Mouse (Mus musculus): ENCODE results near the gene Wasf3. TPM values are rescaled to one million over a fixed set of nuclear protein-coding genes. Genes with fewer than 3 reads are reported as not detected.
"Not testable (repeated sequence)": the region's sequence is repeated elsewhere in the genome, so short reads cannot be mapped to it uniquely, and the experiment has no call there.

Gene Wasf3
- polyA plus RNA-seq, 1 experiment from 2014 or later = 7.2 TPM

DNA sequence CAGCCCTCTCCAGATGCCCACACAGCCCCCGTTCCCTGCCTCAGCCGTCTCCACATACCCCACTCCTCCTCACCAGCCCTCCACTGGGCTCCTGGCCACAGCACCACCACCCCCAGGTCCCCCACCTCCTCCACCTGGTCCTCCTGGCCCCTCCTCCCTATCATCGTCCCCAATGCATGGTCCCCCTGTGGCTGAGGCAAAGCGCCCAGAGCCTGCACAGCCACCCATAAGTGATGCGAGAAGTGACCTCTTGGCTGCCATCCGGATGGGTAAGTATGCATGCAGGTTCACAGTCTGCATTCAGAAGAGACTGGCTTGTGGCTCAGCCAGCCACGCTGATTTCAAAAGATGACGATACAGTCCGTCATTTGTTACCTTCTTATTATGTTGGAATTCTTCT is 83.5 kb downstream of the Wasf3 start:
- no peaks in the 10 kb centered on the region for H3K4me1 ChIP-seq
- no peak overlapping the region for H3K9ac ChIP-seq
- no peak overlapping the region for H3K27ac ChIP-seq
- no peak overlapping the region for H3K4me3 ChIP-seq (replicated peaks)
- peaks cover 18% of the 10 kb centered on the region for H3K36me3 ChIP-seq (replicated peaks)
- H3K9me3 ChIP-seq = no peaks in the 10 kb centered on the region
- 0 out of 2 replicates have a peak, but pooled peaks have one; percentile 20 for ATAC-seq (ENCODE audit: low FRiP score)
- H3K4me2 ChIP-seq = no peak overlapping the region
- 93% methylated on average over 9 of the region's 9 CpGs for WGBS
- no peaks in the 10 kb centered on the region for H3K27me3 ChIP-seq

DNA sequence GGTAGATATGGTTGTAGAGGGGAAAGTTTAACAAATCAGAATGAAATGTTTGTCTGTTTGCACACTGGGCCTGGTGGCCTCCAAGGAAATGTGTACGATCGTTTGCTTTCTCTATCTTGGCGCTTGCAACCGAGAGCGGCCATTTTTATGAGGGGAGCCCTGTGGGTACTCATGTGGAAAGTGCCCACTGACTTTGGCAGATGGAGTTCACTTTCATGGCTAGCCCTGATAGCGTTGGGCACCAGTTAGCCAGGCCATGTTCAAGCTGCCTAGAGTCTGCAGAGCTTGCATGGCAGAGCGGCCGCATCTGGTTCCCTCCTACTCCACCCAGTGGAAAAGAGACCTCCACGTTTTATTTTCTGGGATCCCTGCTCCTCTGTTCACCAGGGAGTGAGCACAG is 86.0 kb downstream of the Wasf3 start:
- Histone ChIP-seq H3K27me3 (no peaks in the 10 kb centered on the region), H3K9ac (no peak overlapping the region), H3K36me3 (replicated peaks) (peaks cover 18% of the 10 kb centered on the region), H3K27ac (no peak overlapping the region), H3K4me2 (no peak overlapping the region), H3K9me3 (no peaks in the 10 kb centered on the region), H3K4me1 (no peaks in the 10 kb centered on the region), H3K4me3 (replicated peaks) (no peak overlapping the region)
- WGBS = 91% methylated on average over 9 of the region's 9 CpGs
- ATAC-seq (ENCODE audit: low FRiP score) = no peak

DNA sequence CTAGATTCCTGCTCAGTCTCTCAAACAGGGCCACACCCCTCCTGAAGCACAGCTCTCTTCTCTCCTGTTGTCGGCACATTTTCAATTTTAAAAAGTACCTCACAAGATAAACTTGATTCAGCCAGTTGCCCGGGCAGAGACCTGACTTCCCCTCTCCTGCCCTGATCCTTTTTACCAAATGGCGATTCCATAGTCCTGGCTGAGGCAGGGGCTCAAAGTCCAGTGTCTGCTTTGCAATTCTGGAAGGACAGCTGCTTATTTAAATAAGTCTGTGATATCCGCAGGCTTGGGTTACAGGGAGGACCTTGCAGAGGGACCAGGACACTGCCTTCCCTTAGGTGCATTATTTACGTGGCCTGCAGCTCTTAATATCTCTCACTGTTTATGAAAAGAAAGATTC is 86.5 kb downstream of the Wasf3 start:
- WGBS = 88% methylated on average over 5 of the region's 5 CpGs
- H3K36me3 ChIP-seq (replicated peaks) = peaks cover 18% of the 10 kb centered on the region
- no peak overlapping the region for H3K4me3 ChIP-seq (replicated peaks)
- no peak overlapping the region for H3K27ac ChIP-seq
- no peak overlapping the region for H3K4me2 ChIP-seq
- no peaks in the 10 kb centered on the region for H3K27me3 ChIP-seq
- H3K9me3 ChIP-seq = no peaks in the 10 kb centered on the region
- H3K9ac ChIP-seq = no peak overlapping the region
- no peak for ATAC-seq (ENCODE audit: low FRiP score)
- no peaks in the 10 kb centered on the region for H3K4me1 ChIP-seq

DNA sequence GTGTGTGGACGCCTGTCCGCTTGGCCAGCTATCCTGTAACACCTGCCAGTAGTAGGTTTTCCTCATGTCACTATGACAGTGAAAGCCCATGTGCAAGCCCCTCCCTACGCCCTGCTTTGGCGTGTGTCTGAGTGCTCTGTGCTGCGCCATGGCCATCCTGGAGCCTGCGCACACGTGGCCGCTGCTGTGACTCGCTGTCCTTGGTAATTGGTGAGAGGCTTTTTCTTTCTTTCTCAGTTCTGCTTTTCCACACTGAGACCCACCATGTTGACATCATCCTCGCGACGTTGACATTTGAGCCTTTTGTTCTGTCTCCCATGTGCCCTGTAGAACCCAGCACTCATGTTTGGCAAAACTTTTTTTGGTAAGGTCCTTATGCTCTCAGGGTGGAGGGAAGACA is 87.0 kb downstream of the Wasf3 start:
- H3K27ac ChIP-seq = no peak overlapping the region
- 91% methylated on average over 12 of the region's 12 CpGs for WGBS
- H3K4me1 ChIP-seq = no peaks in the 10 kb centered on the region
- H3K9me3 ChIP-seq = no peaks in the 10 kb centered on the region
- no peak overlapping the region for H3K4me3 ChIP-seq (replicated peaks)
- H3K4me2 ChIP-seq = no peak overlapping the region
- no peak for ATAC-seq (ENCODE audit: low FRiP score)
- H3K36me3 ChIP-seq (replicated peaks) = peaks cover 18% of the 10 kb centered on the region
- no peaks in the 10 kb centered on the region for H3K27me3 ChIP-seq
- no peak overlapping the region for H3K9ac ChIP-seq

DNA sequence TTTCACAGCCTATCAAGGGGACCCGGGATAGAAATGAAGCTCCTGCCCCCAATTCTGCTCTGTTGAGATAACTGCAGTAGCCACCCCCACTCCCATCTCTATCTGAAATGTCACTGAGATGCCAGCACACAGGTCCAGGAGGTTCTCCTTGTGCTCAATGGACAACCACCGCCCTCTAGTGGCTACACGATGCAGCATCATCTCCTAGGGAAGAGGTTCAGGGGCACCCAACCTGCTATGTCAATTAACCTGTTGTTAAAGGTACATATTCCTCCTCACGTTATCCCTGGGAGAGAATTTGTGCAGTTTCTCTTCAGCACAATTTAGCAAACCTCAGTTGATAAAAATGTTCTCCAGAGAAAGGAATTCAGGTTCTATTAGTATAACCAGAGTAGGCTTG is 94.8 kb downstream of the Wasf3 start:
- not testable (repeated sequence) for H3K4me1 ChIP-seq; ATAC-seq (ENCODE audit: low FRiP score); H3K27me3 ChIP-seq; H3K4me2 ChIP-seq; H3K36me3 ChIP-seq (replicated peaks); H3K4me3 ChIP-seq (replicated peaks); H3K9me3 ChIP-seq; H3K9ac ChIP-seq; H3K27ac ChIP-seq
- WGBS = 7% methylated on average over 4 of the region's 4 CpGs

DNA sequence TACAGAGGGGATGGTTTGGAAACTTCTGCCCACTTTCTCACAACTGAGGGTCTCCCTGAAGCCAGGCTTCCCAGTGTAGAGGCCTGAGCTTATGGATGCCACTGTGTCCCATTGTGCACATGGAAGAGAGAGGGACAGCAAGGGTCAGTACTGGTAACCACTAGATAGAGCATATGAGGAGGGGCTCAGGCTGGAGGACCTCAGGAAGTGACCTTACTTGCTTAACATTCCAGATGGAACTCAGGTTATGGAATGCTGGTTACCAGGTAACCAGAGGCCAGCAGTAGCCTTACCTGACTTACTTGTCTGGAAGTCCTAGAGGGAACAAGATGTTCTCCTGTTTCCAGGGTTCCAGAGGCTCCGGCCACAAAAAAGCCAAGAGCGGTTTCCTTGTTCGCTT is 96.9 kb downstream of the Wasf3 start, which contains the start of gene Gm6408:
TSS of gene Gm6408 (plus strand) at position 301 of the 400 bp plus-strand sequence.
- 96% methylated on average over 3 of the region's 3 CpGs for WGBS
- H3K4me1 ChIP-seq; H3K9ac ChIP-seq; ATAC-seq (ENCODE audit: low FRiP score); H3K4me2 ChIP-seq; H3K4me3 ChIP-seq (replicated peaks); H3K27me3 ChIP-seq; H3K9me3 ChIP-seq; H3K27ac ChIP-seq; H3K36me3 ChIP-seq (replicated peaks): not testable (repeated sequence)

DNA sequence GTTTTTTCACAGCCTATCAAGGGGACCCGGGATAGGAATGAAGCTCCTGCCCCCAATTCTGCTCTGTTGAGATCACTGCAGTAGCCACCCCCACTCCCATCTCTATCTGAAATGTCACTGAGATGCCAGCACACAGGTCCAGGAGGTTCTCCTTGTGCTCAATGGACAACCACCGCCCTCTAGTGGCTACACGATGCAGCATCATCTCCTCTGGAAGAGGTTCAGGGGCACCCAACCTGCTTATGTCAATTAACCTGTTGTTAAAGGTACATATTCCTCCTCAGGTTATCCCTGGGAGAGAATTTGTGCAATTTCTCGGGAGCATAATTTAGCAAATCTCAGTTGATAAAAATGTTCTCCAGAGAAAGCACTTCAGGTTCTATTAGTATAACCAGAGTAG is 104.2 kb downstream of the Wasf3 start:
- not testable (repeated sequence) for H3K9ac ChIP-seq; H3K27ac ChIP-seq; H3K27me3 ChIP-seq; H3K4me1 ChIP-seq; H3K4me3 ChIP-seq (replicated peaks); H3K4me2 ChIP-seq; H3K36me3 ChIP-seq (replicated peaks); ATAC-seq (ENCODE audit: low FRiP score); H3K9me3 ChIP-seq
- 16% methylated on average over 3 of the region's 4 CpGs for WGBS

DNA sequence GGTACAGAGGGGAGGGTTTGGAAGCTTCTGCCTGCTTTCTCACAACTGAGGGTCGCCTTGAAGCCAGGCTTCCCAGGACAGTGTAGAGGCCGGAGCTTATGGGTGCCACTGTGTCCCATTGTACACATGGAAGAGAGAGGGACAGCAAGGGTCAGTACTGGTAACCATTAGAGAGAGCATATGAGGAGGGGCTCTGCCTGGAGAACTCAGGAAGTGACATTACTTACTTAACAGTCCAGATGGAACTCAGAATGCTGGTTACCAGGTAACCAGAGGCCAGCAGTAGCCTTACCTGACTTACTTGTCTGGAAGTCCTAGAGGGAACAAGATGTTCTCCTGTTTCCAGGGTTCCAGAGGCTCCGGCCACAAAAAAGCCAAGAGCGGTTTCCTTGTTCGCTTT is 106.3 kb downstream of the Wasf3 start, which contains the start of gene Gm6370:
TSS of gene Gm6370 (plus strand) at position 301 of the 400 bp plus-strand sequence.
- not testable (repeated sequence) for H3K27ac ChIP-seq; H3K9ac ChIP-seq; H3K4me1 ChIP-seq; H3K36me3 ChIP-seq (replicated peaks); H3K9me3 ChIP-seq; ATAC-seq (ENCODE audit: low FRiP score); H3K4me3 ChIP-seq (replicated peaks); H3K27me3 ChIP-seq; H3K4me2 ChIP-seq
- no CpG with 5 or more reads among the region's 5 CpGs for WGBS

DNA sequence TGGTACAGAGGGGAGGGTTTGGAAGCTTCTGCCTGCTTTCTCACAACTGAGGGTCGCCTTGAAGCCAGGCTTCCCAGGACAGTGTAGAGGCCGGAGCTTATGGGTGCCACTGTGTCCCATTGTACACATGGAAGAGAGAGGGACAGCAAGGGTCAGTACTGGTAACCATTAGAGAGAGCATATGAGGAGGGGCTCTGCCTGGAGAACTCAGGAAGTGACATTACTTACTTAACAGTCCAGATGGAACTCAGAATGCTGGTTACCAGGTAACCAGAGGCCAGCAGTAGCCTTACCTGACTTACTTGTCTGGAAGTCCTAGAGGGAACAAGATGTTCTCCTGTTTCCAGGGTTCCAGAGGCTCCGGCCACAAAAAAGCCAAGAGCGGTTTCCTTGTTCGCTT is 117.3 kb downstream of the Wasf3 start, which contains the start of gene 4930449I24Rik:
TSS of gene 4930449I24Rik (plus strand) at position 301 of the 400 bp plus-strand sequence.
- H3K4me2 ChIP-seq = not testable (repeated sequence)

DNA sequence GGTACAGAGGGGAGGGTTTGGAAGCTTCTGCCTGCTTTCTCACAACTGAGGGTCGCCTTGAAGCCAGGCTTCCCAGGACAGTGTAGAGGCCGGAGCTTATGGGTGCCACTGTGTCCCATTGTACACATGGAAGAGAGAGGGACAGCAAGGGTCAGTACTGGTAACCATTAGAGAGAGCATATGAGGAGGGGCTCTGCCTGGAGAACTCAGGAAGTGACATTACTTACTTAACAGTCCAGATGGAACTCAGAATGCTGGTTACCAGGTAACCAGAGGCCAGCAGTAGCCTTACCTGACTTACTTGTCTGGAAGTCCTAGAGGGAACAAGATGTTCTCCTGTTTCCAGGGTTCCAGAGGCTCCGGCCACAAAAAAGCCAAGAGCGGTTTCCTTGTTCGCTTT is 129.0 kb downstream of the Wasf3 start, which contains the start of gene Gm3402:
TSS of gene Gm3402 (plus strand) at position 301 of the 400 bp plus-strand sequence.
- not testable (repeated sequence) for H3K4me2 ChIP-seq; H3K9ac ChIP-seq; H3K4me3 ChIP-seq (replicated peaks); H3K9me3 ChIP-seq; H3K27me3 ChIP-seq; H3K36me3 ChIP-seq (replicated peaks); ATAC-seq (ENCODE audit: low FRiP score); H3K27ac ChIP-seq; H3K4me1 ChIP-seq
- WGBS = 86% methylated on average over 1 of the region's 5 CpGs

More for the DNA sequence above, 117.3 kb downstream of the Wasf3 start, which contains the start of gene 4930449I24Rik:
- not testable (repeated sequence) for H3K4me1 ChIP-seq; ATAC-seq (ENCODE audit: low FRiP score); H3K27me3 ChIP-seq; H3K4me3 ChIP-seq (replicated peaks); H3K9me3 ChIP-seq; H3K36me3 ChIP-seq (replicated peaks); H3K27ac ChIP-seq; H3K9ac ChIP-seq
- WGBS = no CpG with 5 or more reads among the region's 5 CpGs

Other genes starting within 250 kb of the Wasf3 start
- not detected in 2 replicates for gene Gm5565, start 224.4 kb upstream of the Wasf3 start, polyA plus RNA-seq (2016; fragmentation: Nextera tagmentation; extraction: Ambion mirVana)
- gene Gm6309, start 214.3 kb upstream of the Wasf3 start, polyA plus RNA-seq (2016; fragmentation: Nextera tagmentation; extraction: Ambion mirVana) = not detected in 2 replicates
- gene 1700001J03Rik, start 199.7 kb upstream of the Wasf3 start, polyA plus RNA-seq (2016; fragmentation: Nextera tagmentation; extraction: Ambion mirVana) = not detected in 2 replicates
- 24.2 and 26.5 TPM in 2 replicates for gene Rnf6, start 163.4 kb upstream of the Wasf3 start, polyA plus RNA-seq (2016; fragmentation: Nextera tagmentation; extraction: Ambion mirVana)
- 28.3 and 33.4 TPM in 2 replicates for gene Cdk8, start 153.8 kb upstream of the Wasf3 start, polyA plus RNA-seq (2016; fragmentation: Nextera tagmentation; extraction: Ambion mirVana)
- gene Gm6408, start 97.0 kb downstream of the Wasf3 start, polyA plus RNA-seq (2016; fragmentation: Nextera tagmentation; extraction: Ambion mirVana) = not detected in 2 replicates
- gene Gm6370, start 106.4 kb downstream of the Wasf3 start, polyA plus RNA-seq (2016; fragmentation: Nextera tagmentation; extraction: Ambion mirVana) = not detected in 2 replicates
- gene 4930449I24Rik, start 117.4 kb downstream of the Wasf3 start, polyA plus RNA-seq (2016; fragmentation: Nextera tagmentation; extraction: Ambion mirVana) = not detected in 2 replicates
- gene Gm3402, start 129.1 kb downstream of the Wasf3 start, polyA plus RNA-seq (2016; fragmentation: Nextera tagmentation; extraction: Ambion mirVana) = not detected in 2 replicates
- gene Gm3404, start 140.8 kb downstream of the Wasf3 start, polyA plus RNA-seq (2016; fragmentation: Nextera tagmentation; extraction: Ambion mirVana) = not detected in 2 replicates
- not detected in 2 replicates for gene Gm3409, start 152.7 kb downstream of the Wasf3 start, polyA plus RNA-seq (2016; fragmentation: Nextera tagmentation; extraction: Ambion mirVana)
- not detected in 2 replicates for gene Gm3415, start 171.2 kb downstream of the Wasf3 start, polyA plus RNA-seq (2016; fragmentation: Nextera tagmentation; extraction: Ambion mirVana)
- 0.93 and 1.1 TPM in 2 replicates for gene Gpr12, start 200.3 kb downstream of the Wasf3 start, polyA plus RNA-seq (2016; fragmentation: Nextera tagmentation; extraction: Ambion mirVana)

Data from forebrain, embryonic 12.5 days (tissue).